Mouse (Mus musculus): ENCODE measurements around the gene Papola. TPM values are rescaled to one million over a fixed set of nuclear protein-coding genes. Genes with fewer than 3 reads are reported as not detected.

Gene Papola
- polyA plus RNA-seq, 1 experiment = 78.6 TPM

GRCm38 (mm10) chr12:105875112-105875511 is 90.6 kb downstream of the Papola start:
- H3K36me3 ChIP-seq (ENCODE audit: control insufficient read depth, insufficient read depth) = no peaks in the 10 kb centered on the region
- no peak overlapping the region for H3K4me3 ChIP-seq
- H3ac ChIP-seq (ENCODE audit: control insufficient read depth, insufficient read length) = no peak overlapping the region
- H3K4me2 ChIP-seq (ENCODE audit: low read depth) = no peak overlapping the region
- no peak for TF ChIP-seq TCF3 (IDR thresholded peaks at IDR 0.05; ENCODE audit: insufficient read length, low read depth)
- no peak for TF ChIP-seq MAX (IDR thresholded peaks at IDR 0.05; ENCODE audit: low read depth)
- TF ChIP-seq MYOD1 (IDR thresholded peaks at IDR 0.05; ENCODE audit: control insufficient read depth in 1 of 3, insufficient read length in 2 of 3, low read depth in 2 of 3) = no peak
- TF ChIP-seq MYOG (IDR thresholded peaks at IDR 0.05; ENCODE audit: control insufficient read depth in 1 of 3, insufficient read depth in 1 of 3, insufficient read length in 2 of 3, low read depth in 2 of 3) = no peak
- no peak for TF ChIP-seq E2F4 (IDR thresholded peaks at IDR 0.05; ENCODE audit: insufficient read depth)
- TF ChIP-seq REST (IDR thresholded peaks at IDR 0.05; ENCODE audit: insufficient read depth, insufficient read length) = no peak
- H3K27me3 ChIP-seq (ENCODE audit: control insufficient read depth, insufficient read depth, insufficient read length) = peaks cover 6% of the 10 kb centered on the region
- H3K79me2 ChIP-seq (ENCODE audit: control insufficient read depth, insufficient read depth) = no peaks in the 10 kb centered on the region

DNA sequence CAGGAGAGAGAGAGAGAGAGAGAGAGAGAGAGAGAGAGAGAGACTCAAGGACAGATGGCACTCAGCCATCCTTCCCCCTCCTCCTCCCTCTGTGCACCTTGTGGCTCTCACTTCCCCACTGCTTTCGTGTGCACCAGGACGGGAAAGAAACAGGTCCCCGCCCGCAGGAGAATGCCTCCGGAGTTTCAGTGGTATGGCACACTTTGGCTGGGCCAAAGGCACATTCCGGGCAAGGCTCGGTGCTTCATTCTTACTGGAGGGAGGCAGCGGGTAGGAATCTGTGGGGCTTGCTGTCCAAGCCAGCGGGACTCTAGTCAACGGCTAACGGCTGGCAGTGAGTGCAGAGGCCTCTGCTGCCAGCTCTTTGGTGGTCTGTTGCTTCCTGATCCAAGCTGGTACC is 92.0 kb downstream of the Papola start:
- Histone ChIP-seq H3K79me2 (ENCODE audit: control insufficient read depth, insufficient read depth) (no peaks in the 10 kb centered on the region), H3K4me2 (ENCODE audit: low read depth) (no peak overlapping the region), H3K36me3 (ENCODE audit: control insufficient read depth, insufficient read depth) (no peaks in the 10 kb centered on the region), H3K27me3 (ENCODE audit: control insufficient read depth, insufficient read depth, insufficient read length) (peaks cover 6% of the 10 kb centered on the region), H3ac (ENCODE audit: control insufficient read depth, insufficient read length) (no peak overlapping the region), H3K4me3 (no peak overlapping the region)
- TF ChIP-seq POLR2A (IDR thresholded peaks at IDR 0.05; ENCODE audit: insufficient read length, low read depth) = no peak
- TF ChIP-seq TCF3 (IDR thresholded peaks at IDR 0.05; ENCODE audit: insufficient read length, low read depth) = no peak
- no peak for TF ChIP-seq MYOG (IDR thresholded peaks at IDR 0.05; ENCODE audit: control insufficient read depth in 1 of 3, insufficient read depth in 1 of 3, insufficient read length in 2 of 3, low read depth in 2 of 3)
- TF ChIP-seq SRF (IDR thresholded peaks at IDR 0.05; ENCODE audit: control insufficient read depth, insufficient read length, low read depth) = no peak
- TF ChIP-seq TCF12 (IDR thresholded peaks at IDR 0.05; ENCODE audit: insufficient read depth, poor library complexity, severe bottlenecking) = no peak
- TF ChIP-seq CEBPB (IDR thresholded peaks at IDR 0.05; ENCODE audit: insufficient read depth, poor library complexity, severe bottlenecking) = no peak
- TF ChIP-seq E2F4 (IDR thresholded peaks at IDR 0.05; ENCODE audit: insufficient read depth) = no peak
- no peak for TF ChIP-seq POLR2AphosphoS2 (IDR thresholded peaks at IDR 0.05; ENCODE audit: insufficient read length, low read depth)
- no peak for TF ChIP-seq MYOD1 (IDR thresholded peaks at IDR 0.05; ENCODE audit: control insufficient read depth in 1 of 3, insufficient read length in 2 of 3, low read depth in 2 of 3)
- no peak for TF ChIP-seq REST (IDR thresholded peaks at IDR 0.05; ENCODE audit: insufficient read depth, insufficient read length)
- TF ChIP-seq USF1 (IDR thresholded peaks at IDR 0.05; ENCODE audit: low read depth) = no peak
- no peak for TF ChIP-seq MAX (IDR thresholded peaks at IDR 0.05; ENCODE audit: low read depth)

GRCm38 (mm10) chr12:105876931-105877330 is 92.4 kb downstream of the Papola start:
- H3ac ChIP-seq (ENCODE audit: control insufficient read depth, insufficient read length) = no peak overlapping the region
- H3K36me3 ChIP-seq (ENCODE audit: control insufficient read depth, insufficient read depth) = no peaks in the 10 kb centered on the region
- no peak overlapping the region for H3K4me2 ChIP-seq (ENCODE audit: low read depth)
- no peaks in the 10 kb centered on the region for H3K79me2 ChIP-seq (ENCODE audit: control insufficient read depth, insufficient read depth)
- peaks cover 6% of the 10 kb centered on the region for H3K27me3 ChIP-seq (ENCODE audit: control insufficient read depth, insufficient read depth, insufficient read length)
- H3K4me3 ChIP-seq = no peak overlapping the region
- TF ChIP-seq CEBPB (IDR thresholded peaks at IDR 0.05; ENCODE audit: insufficient read depth, poor library complexity, severe bottlenecking) (no peak), USF1 (IDR thresholded peaks at IDR 0.05; ENCODE audit: low read depth) (no peak), TCF12 (IDR thresholded peaks at IDR 0.05; ENCODE audit: insufficient read depth, poor library complexity, severe bottlenecking) (no peak), POLR2A (IDR thresholded peaks at IDR 0.05; ENCODE audit: insufficient read length, low read depth) (no peak), POLR2AphosphoS2 (IDR thresholded peaks at IDR 0.05; ENCODE audit: insufficient read length, low read depth) (no peak), MYOD1 (IDR thresholded peaks at IDR 0.05; ENCODE audit: control insufficient read depth in 1 of 3, insufficient read length in 2 of 3, low read depth in 2 of 3) (no peak), MYOG (IDR thresholded peaks at IDR 0.05; ENCODE audit: control insufficient read depth in 1 of 3, insufficient read depth in 1 of 3, insufficient read length in 2 of 3, low read depth in 2 of 3) (no peak), REST (IDR thresholded peaks at IDR 0.05; ENCODE audit: insufficient read depth, insufficient read length) (no peak), TCF3 (IDR thresholded peaks at IDR 0.05; ENCODE audit: insufficient read length, low read depth) (no peak), MAX (IDR thresholded peaks at IDR 0.05; ENCODE audit: low read depth) (no peak), SRF (IDR thresholded peaks at IDR 0.05; ENCODE audit: control insufficient read depth, insufficient read length, low read depth) (no peak), E2F4 (IDR thresholded peaks at IDR 0.05; ENCODE audit: insufficient read depth) (no peak)

DNA sequence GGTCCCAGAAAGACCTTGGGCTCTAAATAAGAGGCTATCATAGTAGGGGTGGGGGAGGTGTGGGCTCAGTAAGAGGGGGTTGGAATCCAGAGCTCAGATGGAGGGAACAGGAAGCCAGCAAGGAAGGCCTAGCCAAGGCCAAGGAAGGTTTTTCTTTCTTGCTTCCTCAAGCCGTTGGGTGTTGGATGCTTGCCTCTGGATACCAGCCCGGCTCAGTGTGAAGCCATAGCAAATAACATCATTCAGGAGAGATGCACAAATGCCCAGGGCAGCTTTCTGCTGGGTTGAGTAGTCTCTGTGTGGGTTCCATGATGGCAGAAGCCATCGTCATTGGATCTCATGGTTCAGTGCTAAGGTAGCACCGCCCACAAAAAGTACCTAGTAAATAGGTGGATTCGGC is 94.3 kb downstream of the Papola start:
- Histone ChIP-seq H3K4me3 (no peak overlapping the region), H3K36me3 (ENCODE audit: control insufficient read depth, insufficient read depth) (no peaks in the 10 kb centered on the region), H3K27me3 (ENCODE audit: control insufficient read depth, insufficient read depth, insufficient read length) (peaks cover 6% of the 10 kb centered on the region), H3K4me2 (ENCODE audit: low read depth) (no peak overlapping the region), H3ac (ENCODE audit: control insufficient read depth, insufficient read length) (no peak overlapping the region), H3K79me2 (ENCODE audit: control insufficient read depth, insufficient read depth) (no peaks in the 10 kb centered on the region)
- TF ChIP-seq MAX (IDR thresholded peaks at IDR 0.05; ENCODE audit: low read depth) (no peak), POLR2AphosphoS2 (IDR thresholded peaks at IDR 0.05; ENCODE audit: insufficient read length, low read depth) (no peak), POLR2A (IDR thresholded peaks at IDR 0.05; ENCODE audit: insufficient read length, low read depth) (no peak), SRF (IDR thresholded peaks at IDR 0.05; ENCODE audit: control insufficient read depth, insufficient read length, low read depth) (no peak), MYOD1 (IDR thresholded peaks at IDR 0.05; ENCODE audit: control insufficient read depth in 1 of 3, insufficient read length in 2 of 3, low read depth in 2 of 3) (no peak), MYOG (IDR thresholded peaks at IDR 0.05; ENCODE audit: control insufficient read depth in 1 of 3, insufficient read depth in 1 of 3, insufficient read length in 2 of 3, low read depth in 2 of 3) (no peak), USF1 (IDR thresholded peaks at IDR 0.05; ENCODE audit: low read depth) (no peak), CEBPB (IDR thresholded peaks at IDR 0.05; ENCODE audit: insufficient read depth, poor library complexity, severe bottlenecking) (no peak), TCF3 (IDR thresholded peaks at IDR 0.05; ENCODE audit: insufficient read length, low read depth) (no peak), E2F4 (IDR thresholded peaks at IDR 0.05; ENCODE audit: insufficient read depth) (no peak), TCF12 (IDR thresholded peaks at IDR 0.05; ENCODE audit: insufficient read depth, poor library complexity, severe bottlenecking) (no peak), REST (IDR thresholded peaks at IDR 0.05; ENCODE audit: insufficient read depth, insufficient read length) (no peak)
